Mouse (Mus musculus): ENCODE data around the gene Pemt.

GRCm38 (mm10) chr11:59963364-59964162 lies 82.7 kb downstream of the Pemt start:
- TF ChIP-seq POLR2A (IDR thresholded peaks at IDR 0.05; ENCODE audit: insufficient read length, low read depth) (no peak), MAX (IDR thresholded peaks at IDR 0.05; ENCODE audit: low read depth) (no peak), POLR2AphosphoS2 (IDR thresholded peaks at IDR 0.05; ENCODE audit: insufficient read length, low read depth) (peak; percentile 47), CEBPB (IDR thresholded peaks at IDR 0.05; ENCODE audit: insufficient read depth, poor library complexity, severe bottlenecking) (no peak), SRF (IDR thresholded peaks at IDR 0.05; ENCODE audit: control insufficient read depth, insufficient read length, low read depth) (no peak), USF1 (IDR thresholded peaks at IDR 0.05; ENCODE audit: low read depth) (no peak), E2F4 (IDR thresholded peaks at IDR 0.05; ENCODE audit: insufficient read depth) (no peak)
